Comparison of ENCODE assay signal across 29 mouse cellular contexts in the genomic region with DNA sequence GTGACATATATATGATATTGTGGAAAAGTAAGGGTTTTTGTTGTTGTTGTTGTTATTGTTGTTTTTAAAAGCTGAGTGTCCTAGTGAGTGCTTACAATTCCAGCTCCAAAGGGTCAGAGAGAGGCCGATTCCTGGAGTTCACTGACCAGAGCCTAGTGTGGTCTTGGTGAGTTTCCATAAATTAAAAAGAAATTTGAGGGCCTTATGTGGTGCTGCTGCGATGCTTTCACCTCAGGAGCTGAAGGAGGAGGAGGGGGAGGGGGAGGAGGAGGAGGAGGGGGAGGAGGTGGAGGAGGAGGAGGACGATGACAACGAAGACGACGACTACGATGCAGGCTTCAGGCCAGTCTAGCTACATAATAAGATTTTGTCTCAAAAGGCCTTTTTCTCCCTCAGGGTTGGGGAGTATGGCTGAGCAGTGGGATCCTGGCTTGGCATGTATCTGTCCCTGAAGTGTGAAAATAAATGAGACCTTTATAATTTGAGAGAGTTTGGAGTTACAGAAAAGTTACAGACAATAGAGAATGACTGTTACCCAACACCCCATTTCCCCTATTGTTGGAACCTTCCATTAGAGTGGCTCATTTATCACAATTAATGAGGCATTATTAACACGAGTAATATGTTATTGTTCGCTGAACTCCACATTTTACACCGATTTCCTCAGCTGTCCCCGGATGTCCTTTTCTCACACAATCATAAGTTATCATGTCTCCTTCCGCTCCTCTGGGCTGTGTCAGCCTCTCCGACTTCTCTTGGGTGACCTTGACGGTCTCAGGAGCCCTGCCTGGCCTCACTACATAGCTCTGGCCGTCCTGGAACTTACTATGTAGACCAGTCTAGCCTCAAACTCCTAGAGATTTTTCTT. TPM values are rescaled to one million over a fixed set of nuclear protein-coding genes. Genes with fewer than 3 reads are reported as not detected.
DNase-seq lines count a peak whose midpoint lies in the region; ATAC-seq and TF ChIP-seq lines count a peak whose summit lies in the region.
"Had no signal": no experiment of that assay in that cellular context is flagged by ENCODE, and none has a peak within 500 bp of the region (broad histone marks: within the 10 kb centered on the region; RNA-seq: fewer than 3 reads in every experiment).

No protein-coding gene starts in this region.

- TF ChIP-seq POLR2A in testis, adult 2 months (IDR thresholded peaks at IDR 0.05; ENCODE audit: control insufficient read depth, low read depth, low read length) = no peak

- no peaks in the 10 kb centered on the region for H3K9me3 ChIP-seq in kidney, embryonic 15.5 days (replicated peaks)
- H3K9me3 ChIP-seq: G1E; limb, embryonic 13.5 days had no signal

- H3K4me3 ChIP-seq in kidney, embryonic 15.5 days (replicated peaks) = no peak overlapping the region
- peak overlapping the region; percentile 25 for H3K4me3 ChIP-seq in testis, adult 2 months (ENCODE audit: control insufficient read depth, low read depth, low read length)
- H3K4me3 ChIP-seq: gastrocnemius, adult 2 months; limb, embryonic 13.5 days had no signal

- H3K36me3 ChIP-seq in kidney, embryonic 15.5 days = no peaks in the 10 kb centered on the region
- H3K36me3 ChIP-seq in testis, adult 2 months (ENCODE audit: control insufficient read depth, insufficient read depth, low read length) = no peaks in the 10 kb centered on the region; the same call in 1 of the 2 replicates
- H3K36me3 ChIP-seq: G1E; limb, embryonic 13.5 days had no signal

- H3K4me2 ChIP-seq in kidney, embryonic 15.5 days = no peak overlapping the region

- peaks cover 22% of the 10 kb centered on the region for H3K4me1 ChIP-seq in kidney, embryonic 15.5 days
- H3K4me1 ChIP-seq in testis, adult 2 months (ENCODE audit: control insufficient read depth, insufficient read depth, low read length) = peaks cover 21% of the 10 kb centered on the region

- 30% methylated on average over 15 of the region's 15 CpGs for WGBS in kidney, embryonic 15.5 days

- ATAC-seq in kidney, embryonic 15.5 days (replicated peaks; ENCODE audit: low FRiP score) = peak; percentile 40
- ATAC-seq: CD4-positive, CD25-positive, alpha-beta regulatory T cell, adult 4 months; forebrain, postnatal 0 days had no signal

- no peak overlapping the region for H3K9ac ChIP-seq in kidney, embryonic 15.5 days
- H3K9ac ChIP-seq: forebrain, postnatal 0 days; limb, embryonic 13.5 days; liver, embryonic 14.5 days had no signal

- DNase-seq in adrenal gland, adult 2 months = peak; percentile 39
- no peak for DNase-seq in adrenal gland, postnatal 4 days (ENCODE audit: low spot score in 2 of 2)
- DNase-seq in kidney, postnatal 4 days = no peak
- DNase-seq in testis, postnatal 14 days (ENCODE audit: low spot score) = no peak
- DNase-seq in spleen, postnatal 4 days (ENCODE audit: low spot score in 2 of 2) = no peak
- DNase-seq in T-cell, adult 2 months (ENCODE audit: low spot score) = no peak
- DNase-seq: adrenal gland, adult 8-10 months; cerebellum, adult 11-12 months; cerebellum, postnatal 25 days; forebrain, postnatal 0 days; gastrocnemius, adult 2 months; heart, adult 18-20 months; kidney, adult 9 months; layer of hippocampus, adult 9-11 months; lung, postnatal 14 days; thymus, postnatal 14 days had no signal

- TF ChIP-seq CTCF in testis, adult 2 months (IDR thresholded peaks at IDR 0.05; ENCODE audit: control insufficient read depth, insufficient read depth, insufficient replicate concordance, low read depth, low read length) = no peak

- H3K27me3 ChIP-seq in kidney, embryonic 15.5 days = no peaks in the 10 kb centered on the region
- no peaks in the 10 kb centered on the region for H3K27me3 ChIP-seq in testis, adult 2 months (ENCODE audit: control insufficient read depth, insufficient read depth, low read length)
- H3K27me3 ChIP-seq: limb, embryonic 13.5 days had no signal

- H3K27ac ChIP-seq in kidney, embryonic 15.5 days = peak overlapping the region; percentile 29; the same call in 1 of the 2 replicates
- H3K27ac ChIP-seq in testis, adult 2 months (ENCODE audit: control insufficient read depth, insufficient read depth, low read depth, low read length) = peak overlapping the region; percentile 77
- H3K27ac ChIP-seq: gastrocnemius, adult 2 months; limb, embryonic 13.5 days; liver, embryonic 14.5 days had no signal

RNA-seq across cellular contexts. Expression of a gene that starts 6.0 kb away (rescaled TPM):
- not detected for total RNA-seq in adrenal gland, adult 2 months (2021)
- polyA plus RNA-seq in adrenal gland, adult 2 months (2012; rRNA removed) = not detected in 2 replicates
- not detected for total RNA-seq in adrenal gland, postnatal 4 days (2021)
- not detected in 2 replicates for polyA plus RNA-seq in kidney, embryonic 15.5 days (2015; fragmentation: Nextera tagmentation; extraction: Ambion mirVana)
- polyA plus RNA-seq in testis, adult 2 months (2012; rRNA removed) = 402 and 430 TPM in 2 replicates
- total RNA-seq: forebrain, postnatal 0 days; G1E; gastrocnemius, adult 2 months; heart, adult 18-20 months; hematopoietic stem cell, adult 5-6 weeks; left cerebral cortex, adult 8-10 months; megakaryocyte-erythroid progenitor cell, adult 5-6 weeks had no signal
- polyA plus RNA-seq: CD4-positive, CD25-positive, alpha-beta regulatory T cell, adult 4 months; embryonic facial prominence, embryonic 14.5 days; forebrain, postnatal 0 days; G1E; heart, embryonic 14.5 days; limb, embryonic 13.5 days; liver, embryonic 14.5 days; spleen, adult 2 months; stomach, embryonic 16.5 days had no signal

RNA-seq across cellular contexts. Expression of a gene that starts 12.1 kb away (rescaled TPM):
- 100 to 1,000 TPM; 173 to 209 TPM for total RNA-seq in adrenal gland, adult 2 months (2021)
- polyA plus RNA-seq in adrenal gland, adult 2 months (2012; rRNA removed) = 13.1 and 17.3 TPM in 2 replicates
- 100 to 1,000 TPM; 127 to 130 TPM for total RNA-seq in adrenal gland, postnatal 4 days (2021)
- 14.0 and 17.9 TPM in 2 replicates for polyA plus RNA-seq in kidney, embryonic 15.5 days (2015; fragmentation: Nextera tagmentation; extraction: Ambion mirVana)
- polyA plus RNA-seq in testis, adult 2 months (2012; rRNA removed) = 8.1 and 9.1 TPM in 2 replicates

Comparison
In these comparisons a context has a peak if more than half of its experiments do, and no peak if none do; other contexts are left out.
1. RNA of a gene that starts 6.0 kb away (polyA plus RNA-seq): 402 to 430 TPM in testis, adult 2 months; not detected in kidney, embryonic 15.5 days and not detected in adrenal gland, adult 2 months; every median in the first group is over 100 times any median in the second.